Mouse (Mus musculus) CD4-positive, CD25-positive, alpha-beta regulatory T cell, adult 4 months (primary cell): Measurements from ENCODE around the gene Pdgfra. TPM values are rescaled to one million over a fixed set of nuclear protein-coding genes. Genes with fewer than 3 reads are reported as not detected.

Experiments
- ATAC-seq: one replicate; pipeline ENCODE4 v1.8.0; 2017
- polyA plus RNA-seq, 2 experiments: library from polyadenylated mRNA; unstranded; fragments of 100-300 nt; shearing (Covaris generic); gene quantifications; one replicate each; pipeline ENCODE4 v1.2.1; 2017

The Pdgfra gene
- polyA plus RNA-seq, 2 experiments from 2014 or later = 0.66 TPM; not detected in 1

GRCm38 (mm10) chr5:75155741-75156553, 3.9 kb downstream of the Pdgfra start:
- ATAC-seq = peak; percentile 67

GRCm38 (mm10) chr5:75156554-75157036, 4.5 kb downstream of the Pdgfra start:
- peak; percentile 42 for ATAC-seq

GRCm38 (mm10) chr5:75157038-75157437, 4.9 kb downstream of the Pdgfra start:
- peak; percentile 68 for ATAC-seq

GRCm38 (mm10) chr5:75160530-75161170, 8.6 kb downstream of the Pdgfra start:
- ATAC-seq = no peak

- ATAC-seq = no peak
Measured at GRCm38 (mm10) chr5:75161586-75161985, 9.5 kb downstream of the Pdgfra start.

GRCm38 (mm10) chr5:75163289-75163951, 11.3 kb downstream of the Pdgfra start:
- no peak for ATAC-seq

- ATAC-seq = no peak
Measured at GRCm38 (mm10) chr5:75164688-75165087, 12.6 kb downstream of the Pdgfra start.

- no peak for ATAC-seq
Measured at GRCm38 (mm10) chr5:75169837-75170236, 17.7 kb downstream of the Pdgfra start.

GRCm38 (mm10) chr5:75171859-75172258, 19.8 kb downstream of the Pdgfra start:
- ATAC-seq = no peak

GRCm38 (mm10) chr5:75179249-75179648, 27.2 kb downstream of the Pdgfra start:
- no peak for ATAC-seq

- ATAC-seq = no peak
Measured at GRCm38 (mm10) chr5:75179726-75180290, 27.7 kb downstream of the Pdgfra start.

GRCm38 (mm10) chr5:75183653-75184052, 31.6 kb downstream of the Pdgfra start:
- ATAC-seq = no peak

- ATAC-seq = no peak
Measured at GRCm38 (mm10) chr5:75184112-75184511, 32.0 kb downstream of the Pdgfra start.

GRCm38 (mm10) chr5:75184693-75185235, 32.7 kb downstream of the Pdgfra start:
- no peak for ATAC-seq

GRCm38 (mm10) chr5:75185584-75185983, 33.5 kb downstream of the Pdgfra start:
- ATAC-seq = no peak

GRCm38 (mm10) chr5:75189319-75189987, 37.4 kb downstream of the Pdgfra start:
- no peak for ATAC-seq

GRCm38 (mm10) chr5:75193107-75193506, 41.0 kb downstream of the Pdgfra start:
- no peak for ATAC-seq

- ATAC-seq = no peak
Measured at GRCm38 (mm10) chr5:75198413-75198812, 46.3 kb downstream of the Pdgfra start.

GRCm38 (mm10) chr5:75199698-75200365, 47.7 kb downstream of the Pdgfra start:
- no peak for ATAC-seq

- ATAC-seq = no peak
Measured at GRCm38 (mm10) chr5:75200366-75200724, 48.3 kb downstream of the Pdgfra start.

- no peak for ATAC-seq
Measured at GRCm38 (mm10) chr5:75207905-75208304, 55.8 kb downstream of the Pdgfra start.

GRCm38 (mm10) chr5:75209966-75210365, 57.9 kb downstream of the Pdgfra start:
- ATAC-seq = no peak
